Mouse (Mus musculus) heart, embryonic 14.5 days (tissue): ENCODE results near the gene Vcl. TPM values are rescaled to one million over a fixed set of nuclear protein-coding genes. Genes with fewer than 3 reads are reported as not detected.

Experiments used
- ATAC-seq: fragments of 200-750 bp; cut with Nextera tagmentation; 2 replicates; pipeline ENCODE4 v1.8.0; 2017; ENCODE audit warnings: low read depth, moderate TSS enrichment; ENCODE audit not compliant: insufficient number of reproducible peaks, insufficient read depth, low FRiP score
- H3K27ac ChIP-seq, 2 experiments: fragments of 200-500 bp in 1 of 2; fragments of 300-500 bp in 1 of 2; sonication (generic) in 1 of 2; replicated peaks in 1 of 2; 2 replicates each; pipeline ENCODE4 v1.5.1; 2012 to 2014; ENCODE audit warnings: low read depth in 2 of 2, low read length in 2 of 2, control low read depth in 1 of 2, mild to moderate bottlenecking in 1 of 2, mixed read lengths in 1 of 2; ENCODE audit not compliant: control insufficient read depth in 1 of 2, insufficient read depth in 1 of 2
- H3K27me3 ChIP-seq: fragments of 300-500 bp; sonication (generic); 2 replicates; pipeline ENCODE4 v1.6.1; 2014; ENCODE audit warnings: mild to moderate bottlenecking, low read length, control low read depth; ENCODE audit not compliant: control insufficient read depth, insufficient read depth
- H3K36me3 ChIP-seq: fragments of 300-500 bp; sonication (generic); 2 replicates; pipeline ENCODE4 v1.6.1; 2014; ENCODE audit warnings: mild to moderate bottlenecking, control low read depth, low read length, mixed read lengths; ENCODE audit not compliant: control insufficient read depth, insufficient read depth
- H3K4me1 ChIP-seq, 2 experiments: fragments of 200-500 bp in 1 of 2; fragments of 300-500 bp in 1 of 2; sonication (generic) in 1 of 2; 2 replicates each; pipeline ENCODE4 v1.6.1; 2012 to 2014; ENCODE audit warnings: low read length in 2 of 2, control low read depth in 1 of 2, mixed read lengths in 1 of 2; ENCODE audit not compliant: control insufficient read depth in 2 of 2, insufficient read depth in 2 of 2
- H3K4me2 ChIP-seq: fragments of 300-500 bp; sonication (generic); 2 replicates; pipeline ENCODE4 v1.6.1; 2014; ENCODE audit warnings: mild to moderate bottlenecking, low read length
- H3K4me3 ChIP-seq, 2 experiments: fragments of 200-500 bp in 1 of 2; fragments of 300-500 bp in 1 of 2; sonication (generic) in 1 of 2; 2 replicates each; pipeline ENCODE4 v1.5.1; 2012 to 2014; ENCODE audit warnings: low read length in 2 of 2, mild to moderate bottlenecking in 2 of 2, control low read depth in 1 of 2, low read depth in 1 of 2, moderate library complexity in 1 of 2; ENCODE audit not compliant: control insufficient read depth in 1 of 2, insufficient read depth in 1 of 2
- H3K9ac ChIP-seq: fragments of 300-500 bp; sonication (generic); 2 replicates; pipeline ENCODE4 v1.6.1; 2014; ENCODE audit warnings: mild to moderate bottlenecking, low read length
- H3K9me3 ChIP-seq: fragments of 300-500 bp; sonication (generic); 2 replicates; pipeline ENCODE4 v1.6.1; 2016; ENCODE audit warnings: low read length, control low read depth; ENCODE audit not compliant: control insufficient read depth
- WGBS: fragments of 180-500 bp; shearing (Covaris S2); extraction: QIAGEN DNeasy Blood & Tissue Kit; methylation state at CpG from one replicate; pipeline ENCODE4 v1.1.7; 2014; 5-methylcytosine and 5-hydroxymethylcytosine counted together
- polyA plus RNA-seq: library from polyadenylated mRNA; unstranded; fragments of >200 nt; fragmentation: Nextera tagmentation; extraction: Ambion mirVana; gene quantifications from 2 replicates; pipeline ENCODE4 v1.2.1, GENCODE M21; 2014

The Vcl gene
- polyA plus RNA-seq, 1 experiment from 2014 or later: 100.0 TPM

DNA sequence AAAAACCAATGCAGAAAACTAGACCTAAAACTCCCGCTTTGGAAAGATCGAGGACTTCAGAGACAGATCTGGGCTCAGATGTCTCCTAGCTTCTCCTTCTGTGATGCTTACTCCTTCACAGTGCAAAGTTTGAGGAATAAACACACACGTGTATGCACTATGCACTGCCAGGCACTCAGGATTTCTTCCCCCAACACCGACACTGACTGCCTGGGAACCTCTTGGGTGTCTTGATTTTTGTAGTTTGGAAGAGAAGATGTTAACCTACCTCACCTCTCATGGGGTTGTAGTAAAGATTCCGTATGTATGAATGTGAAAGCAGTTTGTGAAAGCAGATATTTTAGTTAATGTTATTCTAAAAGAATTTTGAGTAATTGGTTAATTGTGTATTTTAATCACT is 88.7 kb downstream of the Vcl start:
- Histone ChIP-seq H3K27ac (no peak overlapping the region), H3K4me1 (no peaks in the 10 kb centered on the region), H3K27me3 (no peaks in the 10 kb centered on the region), H3K9ac (no peak overlapping the region), H3K36me3 (peaks cover 96% of the 10 kb centered on the region), H3K4me2 (no peak overlapping the region), H3K4me3 (no peak overlapping the region), H3K9me3 (no peaks in the 10 kb centered on the region)
- ATAC-seq: no peak
- WGBS: 92% methylated on average over 5 of the region's 5 CpGs

DNA sequence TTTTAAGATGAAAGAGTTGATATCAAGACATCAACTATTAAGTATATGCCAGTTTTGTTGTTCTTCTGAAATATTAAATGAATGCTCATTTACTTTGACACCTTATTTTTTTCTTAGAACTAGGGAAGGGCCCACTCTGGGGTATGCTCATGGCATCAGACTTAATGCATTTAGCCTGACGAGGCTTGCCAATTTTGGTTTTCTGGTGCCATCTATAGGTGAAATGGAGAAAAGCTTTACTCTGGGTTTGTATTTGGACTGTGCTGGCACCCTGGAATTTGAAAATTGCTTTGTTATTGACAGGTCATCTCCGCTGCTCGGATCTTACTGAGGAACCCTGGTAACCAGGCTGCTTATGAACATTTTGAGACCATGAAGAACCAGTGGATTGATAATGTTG is 89.8 kb downstream of the Vcl start:
- no peaks in the 10 kb centered on the region for H3K4me1 ChIP-seq
- peaks cover 96% of the 10 kb centered on the region for H3K36me3 ChIP-seq
- no peak overlapping the region for H3K4me2 ChIP-seq
- ATAC-seq: no peak
- no peak overlapping the region for H3K27ac ChIP-seq
- WGBS: 53% methylated on average over 3 of the region's 3 CpGs
- no peak overlapping the region for H3K4me3 ChIP-seq
- H3K9me3 ChIP-seq: no peaks in the 10 kb centered on the region
- no peaks in the 10 kb centered on the region for H3K27me3 ChIP-seq
- no peak overlapping the region for H3K9ac ChIP-seq

DNA sequence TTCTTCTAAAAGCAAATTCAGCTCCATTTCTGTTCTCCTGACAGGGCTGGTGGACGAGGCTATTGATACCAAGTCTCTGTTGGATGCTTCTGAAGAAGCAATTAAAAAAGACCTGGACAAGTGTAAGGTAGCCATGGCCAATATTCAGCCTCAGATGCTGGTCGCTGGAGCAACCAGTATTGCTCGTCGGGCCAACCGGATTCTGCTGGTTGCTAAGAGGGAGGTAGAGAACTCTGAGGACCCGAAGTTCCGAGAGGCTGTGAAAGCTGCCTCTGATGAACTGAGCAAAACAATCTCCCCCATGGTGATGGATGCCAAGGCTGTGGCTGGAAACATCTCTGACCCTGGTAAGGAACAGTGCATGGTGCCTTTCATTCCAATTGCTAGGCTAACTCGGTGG is 91.2 kb downstream of the Vcl start:
- WGBS: 91% methylated on average over 8 of the region's 8 CpGs
- Histone ChIP-seq H3K4me2 (no peak overlapping the region), H3K9me3 (no peaks in the 10 kb centered on the region), H3K27ac (no peak overlapping the region), H3K27me3 (no peaks in the 10 kb centered on the region), H3K36me3 (peaks cover 96% of the 10 kb centered on the region), H3K4me3 (no peak overlapping the region), H3K4me1 (no peaks in the 10 kb centered on the region), H3K9ac (no peak overlapping the region)
- no peak for ATAC-seq

DNA sequence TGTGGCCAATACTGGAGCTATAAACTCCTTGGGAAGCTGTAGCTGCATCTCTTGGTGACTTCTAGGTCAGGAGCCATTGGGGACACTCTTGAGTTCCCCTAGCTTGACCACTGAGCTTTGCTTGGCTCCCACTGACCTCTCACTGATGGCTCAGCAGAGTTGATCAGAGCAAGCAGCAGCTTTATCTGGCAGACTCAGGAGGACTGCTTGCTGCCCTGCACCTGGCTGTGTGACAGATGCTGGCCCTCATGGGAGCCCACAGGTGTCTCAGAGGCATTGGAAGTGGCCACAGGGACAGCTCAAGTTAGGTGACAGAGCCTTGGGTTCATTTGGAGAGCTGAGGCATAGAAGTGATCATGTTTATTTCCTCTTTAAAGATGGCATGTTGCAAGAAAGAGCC is 98.3 kb downstream of the Vcl start:
- no peaks in the 10 kb centered on the region for H3K9me3 ChIP-seq
- no peak overlapping the region for H3K9ac ChIP-seq
- peaks cover 100% of the 10 kb centered on the region for H3K36me3 ChIP-seq
- no peak overlapping the region for H3K27ac ChIP-seq
- no peak overlapping the region for H3K4me3 ChIP-seq
- peaks cover 0 to 2% of the 10 kb centered on the region in 2 experiments; a peak in 1 of 4 replicates for H3K4me1 ChIP-seq
- H3K4me2 ChIP-seq: no peak overlapping the region
- no peaks in the 10 kb centered on the region for H3K27me3 ChIP-seq
- no peak for ATAC-seq

DNA sequence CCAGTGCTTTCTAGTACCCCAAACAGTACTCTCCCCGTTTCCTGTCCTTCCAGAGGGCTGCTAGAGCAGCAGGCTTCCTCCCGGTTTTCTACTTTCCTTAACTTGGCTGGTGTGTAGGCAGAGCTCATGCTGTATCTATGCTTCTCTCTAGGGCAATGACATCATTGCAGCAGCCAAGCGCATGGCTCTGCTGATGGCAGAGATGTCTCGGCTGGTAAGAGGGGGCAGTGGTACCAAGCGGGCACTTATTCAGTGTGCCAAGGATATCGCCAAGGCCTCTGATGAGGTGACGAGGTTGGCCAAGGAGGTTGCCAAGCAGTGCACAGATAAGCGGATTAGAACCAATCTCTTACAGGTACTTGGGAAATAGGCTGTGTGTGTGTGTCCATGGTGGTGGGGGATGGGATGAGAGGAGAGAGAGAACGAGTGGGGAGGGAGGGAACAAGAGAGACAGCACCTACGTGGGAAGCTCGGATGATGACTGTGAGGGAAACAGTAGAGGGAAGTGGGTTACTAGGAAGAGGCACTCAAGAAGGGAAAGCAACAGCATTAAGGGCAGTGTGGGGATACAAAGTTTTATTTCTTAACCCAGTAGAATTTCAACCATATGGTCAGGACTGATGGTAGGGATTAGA is 99.9 kb downstream of the Vcl start:
- ATAC-seq: 0 out of 2 replicates have a peak, but pooled peaks have one; percentile 26
- no peak overlapping the region for H3K9ac ChIP-seq

DNA sequence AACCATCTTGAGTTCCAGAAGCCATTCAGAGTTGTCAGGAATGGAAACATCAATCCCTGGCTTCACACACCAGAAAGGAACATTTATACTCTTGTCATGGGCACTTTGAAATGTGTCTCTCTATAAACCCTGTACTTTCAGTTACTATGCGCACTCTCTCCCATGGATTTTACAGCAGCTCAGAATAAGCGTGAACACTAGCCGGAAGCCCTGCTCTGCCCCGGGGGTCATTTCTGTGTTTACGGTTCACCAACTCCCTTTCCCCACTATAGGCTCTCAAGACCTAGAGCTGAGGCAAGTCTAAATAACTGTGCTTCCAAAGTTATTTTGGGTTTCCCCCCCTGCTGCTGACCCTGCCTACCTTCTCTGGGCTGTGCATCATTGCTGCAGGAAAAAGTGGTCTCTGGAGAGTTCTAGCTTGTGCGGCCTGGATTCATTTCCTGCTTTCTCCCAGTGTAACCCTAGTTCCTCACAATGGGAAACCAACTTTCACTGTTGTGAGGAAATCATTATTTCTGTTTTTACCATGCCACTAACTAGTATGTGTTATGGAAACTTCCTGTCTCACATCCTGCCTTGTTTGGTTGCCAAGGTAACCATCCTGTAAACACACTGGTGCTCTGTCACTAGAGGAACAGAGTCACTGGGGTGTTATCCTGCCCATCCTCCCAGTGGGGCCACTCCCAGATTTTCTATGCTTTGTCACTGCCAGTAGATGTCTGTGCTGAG is 102.7 kb downstream of the Vcl start:
- no peak overlapping the region for H3K9ac ChIP-seq

More for the DNA sequence above, 99.9 kb downstream of the Vcl start:
- Histone ChIP-seq H3K4me3 (no peak overlapping the region), H3K4me1 (peaks cover 0 to 2% of the 10 kb centered on the region in 2 experiments; a peak in 1 of 4 replicates), H3K27ac (no peak overlapping the region), H3K9me3 (no peaks in the 10 kb centered on the region), H3K36me3 (peaks cover 99% of the 10 kb centered on the region), H3K27me3 (no peaks in the 10 kb centered on the region), H3K4me2 (no peak overlapping the region)
- WGBS: 68% methylated on average over 11 of the region's 11 CpGs

DNA sequence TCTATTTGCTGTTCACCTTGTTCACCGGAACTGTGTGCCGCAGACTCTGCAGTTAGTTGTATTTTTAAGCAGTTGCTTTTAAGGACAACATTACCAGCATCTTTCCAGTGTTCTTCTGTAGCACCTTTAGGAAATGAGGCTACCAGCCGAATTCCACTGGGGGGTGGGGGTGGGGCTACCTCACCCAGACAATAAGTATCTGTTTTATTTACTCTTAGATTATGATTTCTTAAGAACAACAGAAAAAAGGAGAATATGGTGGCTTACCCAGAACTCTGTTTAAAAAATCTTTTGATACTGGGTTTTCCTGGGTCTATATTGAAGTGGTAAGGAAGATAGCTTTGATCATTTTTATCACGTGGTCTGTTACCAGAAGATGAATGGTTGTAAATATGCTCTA is 105.1 kb downstream of the Vcl start:
- H3K4me2 ChIP-seq: no peak overlapping the region
- no peak for ATAC-seq
- H3K27me3 ChIP-seq: no peaks in the 10 kb centered on the region
- peaks cover 93% of the 10 kb centered on the region for H3K36me3 ChIP-seq
- no peak overlapping the region for H3K27ac ChIP-seq
- no peaks in the 10 kb centered on the region for H3K9me3 ChIP-seq
- no peak overlapping the region for H3K4me3 ChIP-seq
- H3K4me1 ChIP-seq: peaks cover 0 to under 1% of the 10 kb centered on the region in 2 experiments; a peak in 2 of 4 replicates
- no peak overlapping the region for H3K9ac ChIP-seq
- WGBS: 86% methylated on average over 4 of the region's 4 CpGs

More for the DNA sequence above, 102.7 kb downstream of the Vcl start:
- WGBS: 66% methylated on average over 6 of the region's 6 CpGs
- Histone ChIP-seq H3K27me3 (no peaks in the 10 kb centered on the region), H3K36me3 (peaks cover 93% of the 10 kb centered on the region), H3K9me3 (no peaks in the 10 kb centered on the region), H3K4me3 (no peak overlapping the region), H3K4me1 (peaks cover 0 to 2% of the 10 kb centered on the region in 2 experiments; a peak in 1 of 4 replicates), H3K4me2 (no peak overlapping the region), H3K27ac (peak overlapping the region; percentile 75 to 80)
- ATAC-seq: peak; percentile 66
